7 mouse cellular contexts compared by ENCODE assay signal in genomic region chr10:70717025-70717424, GRCm38 (mm10).
DNase-seq lines count a peak whose midpoint lies in the region; ATAC-seq lines count a peak whose summit lies in the region.

No protein-coding gene starts in this region.

- no peak overlapping the region for H3K4me2 ChIP-seq in hindbrain, embryonic 13.5 days
- peak overlapping the region; percentile 27 for H3K4me2 ChIP-seq in limb, embryonic 12.5 days

- H3K9me3 ChIP-seq in hindbrain, embryonic 13.5 days: no peaks in the 10 kb centered on the region
- H3K9me3 ChIP-seq in limb, embryonic 12.5 days: no peaks in the 10 kb centered on the region

- peak overlapping the region; percentile 78 for H3K27ac ChIP-seq in hindbrain, embryonic 13.5 days
- H3K27ac ChIP-seq in limb, embryonic 12.5 days: peak overlapping the region; percentile 64; the same call in 1 of the 2 replicates

- H3K36me3 ChIP-seq in hindbrain, embryonic 13.5 days: no peaks in the 10 kb centered on the region
- H3K36me3 ChIP-seq in limb, embryonic 12.5 days: no peaks in the 10 kb centered on the region

- H3K27me3 ChIP-seq in hindbrain, embryonic 13.5 days: no peaks in the 10 kb centered on the region
- no peaks in the 10 kb centered on the region for H3K27me3 ChIP-seq in limb, embryonic 12.5 days

- no peaks in the 10 kb centered on the region for H3K4me1 ChIP-seq in hindbrain, embryonic 13.5 days (replicated peaks)
- no peaks in the 10 kb centered on the region; the same call in 1 of the 2 replicates for H3K4me1 ChIP-seq in limb, embryonic 12.5 days (replicated peaks)

- no peak overlapping the region for H3K4me3 ChIP-seq in hindbrain, embryonic 13.5 days
- no peak overlapping the region for H3K4me3 ChIP-seq in limb, embryonic 12.5 days (replicated peaks)

- H3K9ac ChIP-seq in hindbrain, embryonic 13.5 days: no peak overlapping the region; the same call in 1 of the 2 replicates
- no peak overlapping the region for H3K9ac ChIP-seq in limb, embryonic 12.5 days (replicated peaks)

- 17% methylated on average over 6 of the region's 6 CpGs for WGBS in hindbrain, embryonic 13.5 days
- WGBS in limb, embryonic 12.5 days: 9% methylated on average over 6 of the region's 6 CpGs

- peak; percentile 62 for DNase-seq in ZHBTc4 (ENCODE audit: low read depth, low spot score)
- peak; percentile 80 for DNase-seq in cerebellum, adult 9-11 months
- DNase-seq in gastrocnemius, adult 18-20 months (ENCODE audit: low spot score): peak; percentile 74
- peak; percentile 3 for DNase-seq in ovary, postnatal 10 days (ENCODE audit: low spot score)

- peak; percentile 66 for ATAC-seq in hindbrain, embryonic 13.5 days (ENCODE audit: low FRiP score)
- ATAC-seq in limb, embryonic 12.5 days (ENCODE audit: insufficient number of reproducible peaks, insufficient read depth, low FRiP score, low TSS enrichment, low read depth): no peak
- no peak for ATAC-seq in granulocyte monocyte progenitor cell, adult 5-6 weeks (replicated peaks; ENCODE audit: poor library complexity, severe bottlenecking)

Comparison
In these comparisons a context has a peak if more than half of its experiments do, and no peak if none do; other contexts are left out.
1. DNase-seq: peak in every context shown above with its lines; median percentile 80 in cerebellum, adult 9-11 months; 74 in gastrocnemius, adult 18-20 months; 62 in ZHBTc4; 3 in ovary, postnatal 10 days.